Mouse (Mus musculus) hindbrain, embryonic 14.5 days (tissue): Measurements from ENCODE around the gene 4930480E11Rik. TPM values are rescaled to one million over a fixed set of nuclear protein-coding genes. Genes with fewer than 3 reads are reported as not detected.
"Not testable (repeated sequence)": the region's sequence is repeated elsewhere in the genome, so short reads cannot be mapped to it uniquely, and the experiment has no call there.

Source experiments
- ATAC-seq: fragments of 200-750 bp; cut with Nextera tagmentation; 2 replicates; pipeline ENCODE4 v1.8.0; 2017; ENCODE audit warnings: moderate number of reproducible peaks, mild to moderate bottlenecking, moderate TSS enrichment, moderate library complexity; ENCODE audit not compliant: low FRiP score
- DNase-seq: peaks from one replicate; pipeline ENCODE4 v3.0.0-alpha.2; 2015; ENCODE audit warnings: low spot score
- H3K27ac ChIP-seq: fragments of 300-500 bp; sonication (generic); 2 replicates; pipeline ENCODE4 v1.5.1; 2014; ENCODE audit warnings: mild to moderate bottlenecking, moderate library complexity
- H3K27me3 ChIP-seq: fragments of 300-500 bp; sonication (generic); 2 replicates; pipeline ENCODE4 v1.6.1; 2014; ENCODE audit warnings: mild to moderate bottlenecking, low read length, mixed read lengths; ENCODE audit not compliant: control insufficient read depth, insufficient read depth
- H3K36me3 ChIP-seq: fragments of 300-500 bp; sonication (generic); replicated peaks from 2 replicates; pipeline ENCODE4 v1.6.1; 2014; ENCODE audit not compliant: control insufficient read depth, insufficient read depth
- H3K4me1 ChIP-seq: fragments of 300-500 bp; sonication (generic); replicated peaks from 2 replicates; pipeline ENCODE4 v1.6.1; 2014; ENCODE audit warnings: antibody characterized with exemption, low read length, mixed read lengths; ENCODE audit not compliant: control insufficient read depth, insufficient read depth
- H3K4me2 ChIP-seq: fragments of 300-500 bp; sonication (generic); replicated peaks from 2 replicates; pipeline ENCODE4 v1.6.1; 2014; ENCODE audit warnings: mild to moderate bottlenecking, moderate library complexity
- H3K4me3 ChIP-seq: fragments of 300-500 bp; sonication (generic); replicated peaks from 2 replicates; pipeline ENCODE4 v1.5.1; 2014; ENCODE audit warnings: mild to moderate bottlenecking, low read length
- H3K9ac ChIP-seq: fragments of 300-500 bp; sonication (generic); 2 replicates; pipeline ENCODE4 v1.6.1; 2014
- H3K9me3 ChIP-seq: fragments of 300-500 bp; sonication (generic); 2 replicates; pipeline ENCODE4 v1.6.1; 2016; ENCODE audit warnings: low read length; ENCODE audit not compliant: control insufficient read depth
- whole genome bisulfite sequencing: fragments of 180-500 bp; shearing (Covaris S2); extraction: QIAGEN DNeasy Blood & Tissue Kit; methylation state at CpG from one replicate; pipeline ENCODE4 v1.1.7; 2014; 5-methylcytosine and 5-hydroxymethylcytosine counted together
- polyA plus RNA-seq: library from polyadenylated mRNA; unstranded; fragments of >200 nt; fragmentation: Nextera tagmentation; extraction: Ambion mirVana; gene quantifications from 2 replicates; pipeline ENCODE4 v1.2.1, GENCODE M21; 2014

4930480E11Rik gene
- not detected in 2 replicates for polyA plus RNA-seq

GRCm38 (mm10) chrX:78369343-78369742 is at the start of gene 4930480E11Rik:
TSS of gene 4930480E11Rik (plus strand) at chrX:78369643.
- Histone ChIP-seq H3K36me3 (no peaks in the 10 kb centered on the region), H3K27me3 (no peaks in the 10 kb centered on the region), H3K4me2 (no peak within 1 kb of the TSS), H3K4me1 (no peaks in the 10 kb centered on the region), H3K9ac (no peak within 1 kb of the TSS), H3K4me3 (no peak within 1 kb of the TSS), H3K27ac (no peak within 1 kb of the TSS), H3K9me3 (no peaks in the 10 kb centered on the region)
- 62% methylated on average over 1 of the region's 1 CpGs for WGBS
- ATAC-seq (no peak), DNase-seq (no peak)

- not testable (repeated sequence) for H3K4me3 ChIP-seq, H3K27ac ChIP-seq, ATAC-seq, H3K27me3 ChIP-seq, H3K9me3 ChIP-seq, H3K4me2 ChIP-seq, H3K9ac ChIP-seq, H3K36me3 ChIP-seq, H3K4me1 ChIP-seq, DNase-seq
- WGBS = 89% methylated on average over 2 of the region's 2 CpGs
Measured at GRCm38 (mm10) chrX:78403346-78403745, 33.9 kb downstream of the 4930480E11Rik start.

Other genes with a start within 250 kb of the 4930480E11Rik start
- gene Gm5938, start 244.2 kb upstream of the 4930480E11Rik start, polyA plus RNA-seq = not detected in 2 replicates
- not detected in 2 replicates for gene Obp1b, start 182.9 kb upstream of the 4930480E11Rik start, polyA plus RNA-seq
- gene Gm14743, start 123.7 kb upstream of the 4930480E11Rik start, polyA plus RNA-seq = not detected in 2 replicates
- 8.8 and 8.9 TPM in 2 replicates for gene Prrg1, start 214.3 kb downstream of the 4930480E11Rik start, polyA plus RNA-seq